Mouse (Mus musculus) midbrain, embryonic 15.5 days (tissue): Measurements from ENCODE around the gene Mid1ip1. TPM values are rescaled to one million over a fixed set of nuclear protein-coding genes. Genes with fewer than 3 reads are reported as not detected.

Experiments used
- ATAC-seq: fragments of 200-750 bp; cut with Nextera tagmentation; replicated peaks from 2 replicates; pipeline ENCODE4 v1.8.0; 2017; ENCODE audit warnings: moderate TSS enrichment
- H3K27ac ChIP-seq: fragments of 300-500 bp; sonication (generic); 2 replicates; pipeline ENCODE4 v1.5.1; 2015; ENCODE audit warnings: mild to moderate bottlenecking, inconsistent platforms
- H3K27me3 ChIP-seq: fragments of 300-500 bp; sonication (generic); replicated peaks from 2 replicates; pipeline ENCODE4 v1.6.1; 2015; ENCODE audit warnings: inconsistent platforms
- H3K36me3 ChIP-seq: fragments of 300-500 bp; sonication (generic); replicated peaks from 2 replicates; pipeline ENCODE4 v1.6.1; 2015; ENCODE audit warnings: inconsistent platforms
- H3K4me1 ChIP-seq: fragments of 300-500 bp; sonication (generic); 2 replicates; pipeline ENCODE4 v1.6.1; 2015; ENCODE audit warnings: inconsistent platforms
- H3K4me2 ChIP-seq: fragments of 300-500 bp; sonication (generic); 2 replicates; pipeline ENCODE4 v1.6.1; 2015; ENCODE audit warnings: inconsistent platforms, mild to moderate bottlenecking, moderate library complexity
- H3K4me3 ChIP-seq: fragments of 300-500 bp; sonication (generic); 2 replicates; pipeline ENCODE4 v1.5.1; 2015; ENCODE audit warnings: mild to moderate bottlenecking, inconsistent platforms
- H3K9ac ChIP-seq: fragments of 300-500 bp; sonication (generic); 2 replicates; pipeline ENCODE4 v1.6.1; 2015; ENCODE audit warnings: mild to moderate bottlenecking, inconsistent platforms
- H3K9me3 ChIP-seq: fragments of 300-500 bp; sonication (generic); 2 replicates; pipeline ENCODE4 v1.6.1; 2016; ENCODE audit warnings: inconsistent platforms
- WGBS: fragments of 180-500 bp; shearing (Covaris S2); methylation state at CpG from one replicate; pipeline ENCODE4 v1.1.7; 2015; ENCODE audit warnings: mixed read lengths; 5-methylcytosine and 5-hydroxymethylcytosine counted together
- polyA plus RNA-seq: library from polyadenylated mRNA; unstranded; fragments of >200 nt; fragmentation: Nextera tagmentation; extraction: Ambion mirVana; gene quantifications from 2 replicates; pipeline ENCODE4 v1.2.1, GENCODE M21; 2015

Mid1ip1 gene
- polyA plus RNA-seq, 1 experiment from 2014 or later, result 97.6 TPM

GRCm38 (mm10) chrX:10734453-10734852 lies 19.6 kb downstream of the Mid1ip1 start:
- WGBS, result 17% methylated on average over 1 of the region's 1 CpGs
- Histone ChIP-seq H3K36me3 (no peaks in the 10 kb centered on the region), H3K4me2 (no peak overlapping the region), H3K27me3 (no peaks in the 10 kb centered on the region), H3K9me3 (no peaks in the 10 kb centered on the region), H3K9ac (no peak overlapping the region), H3K4me1 (no peaks in the 10 kb centered on the region), H3K27ac (no peak overlapping the region), H3K4me3 (no peak overlapping the region)
- ATAC-seq, result no peak

GRCm38 (mm10) chrX:10734874-10735273 lies 20.1 kb downstream of the Mid1ip1 start:
- H3K27ac ChIP-seq, result no peak overlapping the region
- H3K9ac ChIP-seq, result no peak overlapping the region
- H3K9me3 ChIP-seq, result no peaks in the 10 kb centered on the region
- no peak overlapping the region for H3K4me3 ChIP-seq
- H3K4me2 ChIP-seq, result no peak overlapping the region
- no peaks in the 10 kb centered on the region for H3K27me3 ChIP-seq
- WGBS, result 46% methylated on average over 1 of the region's 1 CpGs
- no peaks in the 10 kb centered on the region for H3K4me1 ChIP-seq
- H3K36me3 ChIP-seq, result no peaks in the 10 kb centered on the region
- no peak for ATAC-seq

- Histone ChIP-seq H3K4me3 (no peak overlapping the region), H3K4me1 (no peaks in the 10 kb centered on the region), H3K9ac (no peak overlapping the region), H3K9me3 (no peaks in the 10 kb centered on the region), H3K27me3 (no peaks in the 10 kb centered on the region), H3K4me2 (no peak overlapping the region), H3K36me3 (no peaks in the 10 kb centered on the region), H3K27ac (no peak overlapping the region)
- 80% methylated on average over 4 of the region's 4 CpGs for WGBS
- no peak for ATAC-seq
Observed at GRCm38 (mm10) chrX:10758866-10759265, 44.1 kb downstream of the Mid1ip1 start.

- H3K4me3 ChIP-seq, result no peak overlapping the region
- ATAC-seq, result no peak
- no peak overlapping the region for H3K4me2 ChIP-seq
- no peak overlapping the region for H3K27ac ChIP-seq
- no peak overlapping the region for H3K9ac ChIP-seq
- H3K4me1 ChIP-seq, result no peaks in the 10 kb centered on the region
- no peaks in the 10 kb centered on the region for H3K36me3 ChIP-seq
- H3K9me3 ChIP-seq, result no peaks in the 10 kb centered on the region
- H3K27me3 ChIP-seq, result no peaks in the 10 kb centered on the region
- WGBS, result 62% methylated on average over 10 of the region's 10 CpGs
Observed at GRCm38 (mm10) chrX:10763476-10764016, 48.7 kb downstream of the Mid1ip1 start.

Other genes starting within 250 kb of the Mid1ip1 start
- gene Tspan7, start 229.9 kb upstream of the Mid1ip1 start, polyA plus RNA-seq, result 422 and 425 TPM in 2 replicates